Mouse (Mus musculus): ENCODE results near the gene Med4. TPM values are rescaled to one million over a fixed set of nuclear protein-coding genes. Genes with fewer than 3 reads are reported as not detected.
A peak's percentile ranks its signal among the peaks of the same experiment; 100 is the strongest.

Gene Med4
- polyA plus RNA-seq, 1 experiment from 2014 or later, result 105 TPM

DNA sequence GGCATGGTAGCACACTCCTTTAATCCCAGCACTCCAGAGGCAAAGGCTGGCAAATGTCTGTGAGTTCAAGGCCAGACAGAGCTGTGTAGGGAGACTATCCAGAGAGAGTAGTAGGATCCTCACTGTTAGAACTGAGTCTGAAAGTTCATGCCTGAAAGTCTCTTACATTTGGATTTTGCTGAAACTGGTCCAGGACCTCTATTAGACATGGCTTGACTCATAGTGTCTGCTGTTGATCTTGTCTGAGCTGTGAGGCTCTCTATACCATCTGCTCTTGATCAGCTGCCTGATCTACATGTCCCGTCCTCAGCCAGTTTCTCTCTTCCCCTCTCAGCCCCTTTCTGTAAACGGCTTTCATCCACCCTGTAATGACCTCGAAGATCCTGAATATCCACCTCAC, 31.5 kb upstream of the Med4 start:
- 64% methylated on average over 3 of the region's 3 CpGs for WGBS
- no peak for ATAC-seq (ENCODE audit: low FRiP score, low read depth)

GRCm38 (mm10) chr14:73479771-73480170, 30.1 kb upstream of the Med4 start:
- no peak overlapping the region for H3K4me3 ChIP-seq
- 85% methylated on average over 1 of the region's 1 CpGs for WGBS
- H3K9me3 ChIP-seq, result no peaks in the 10 kb centered on the region
- no peaks in the 10 kb centered on the region for H3K36me3 ChIP-seq
- no peak overlapping the region for H3K4me2 ChIP-seq (replicated peaks)
- H3K9ac ChIP-seq, result no peak overlapping the region
- H3K27me3 ChIP-seq, result no peaks in the 10 kb centered on the region
- no peak for ATAC-seq (ENCODE audit: low FRiP score, low read depth)
- no peak overlapping the region for H3K27ac ChIP-seq
- peaks cover 29% of the 10 kb centered on the region for H3K4me1 ChIP-seq

More for the DNA sequence above, 31.5 kb upstream of the Med4 start:
- H3K9me3 ChIP-seq, result no peaks in the 10 kb centered on the region
- H3K27ac ChIP-seq, result no peak overlapping the region
- no peak overlapping the region for H3K4me3 ChIP-seq
- H3K36me3 ChIP-seq, result no peaks in the 10 kb centered on the region
- no peaks in the 10 kb centered on the region for H3K27me3 ChIP-seq
- peaks cover 37% of the 10 kb centered on the region for H3K4me1 ChIP-seq
- no peak overlapping the region for H3K4me2 ChIP-seq (replicated peaks)
- H3K9ac ChIP-seq, result no peak overlapping the region

DNA sequence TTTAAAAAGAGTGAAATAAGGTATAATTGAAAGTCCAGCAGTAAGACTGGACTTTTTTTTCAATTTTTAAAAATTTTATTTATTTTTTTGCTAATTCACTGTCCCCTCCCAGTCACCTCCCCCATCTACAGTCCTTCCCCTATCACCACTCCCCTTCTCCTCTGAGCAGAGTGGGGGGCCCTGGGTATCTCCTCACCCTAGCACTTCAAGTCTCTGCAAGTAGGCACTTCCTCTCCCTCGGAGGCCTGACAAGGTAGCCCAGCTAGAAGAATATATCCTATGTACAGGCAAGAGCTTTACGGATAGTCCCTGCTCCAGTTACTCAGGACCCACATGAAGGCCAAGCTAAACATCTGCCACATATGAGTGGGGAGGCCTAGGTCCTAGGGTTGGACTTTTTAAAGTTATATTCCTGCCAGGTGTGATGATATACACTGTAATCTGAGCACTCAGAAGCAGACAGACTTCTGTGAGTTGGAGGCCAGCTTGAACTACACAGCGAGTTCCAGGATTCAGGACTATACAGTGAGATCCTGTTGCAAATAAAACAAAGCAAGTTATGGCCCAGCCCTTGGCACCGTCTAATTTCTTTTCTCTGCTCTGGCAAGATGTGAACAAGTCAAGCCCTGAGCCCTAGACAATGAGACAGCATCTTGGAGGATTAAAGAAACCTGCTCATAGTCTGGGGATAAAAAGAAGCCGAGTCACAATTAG, 26.2 kb upstream of the Med4 start:
- H3K36me3 ChIP-seq, result no peaks in the 10 kb centered on the region
- no peak overlapping the region for H3K4me2 ChIP-seq (replicated peaks)
- H3K27me3 ChIP-seq, result no peaks in the 10 kb centered on the region
- peaks cover 14% of the 10 kb centered on the region for H3K4me1 ChIP-seq
- no peak overlapping the region for H3K9ac ChIP-seq
- H3K9me3 ChIP-seq, result no peaks in the 10 kb centered on the region
- 64% methylated on average over 5 of the region's 5 CpGs for WGBS
- H3K4me3 ChIP-seq, result no peak overlapping the region
- ATAC-seq (ENCODE audit: low FRiP score, low read depth), result peak; percentile 48
- H3K27ac ChIP-seq, result peak overlapping the region; percentile 22; the same call in 1 of the 2 replicates

DNA sequence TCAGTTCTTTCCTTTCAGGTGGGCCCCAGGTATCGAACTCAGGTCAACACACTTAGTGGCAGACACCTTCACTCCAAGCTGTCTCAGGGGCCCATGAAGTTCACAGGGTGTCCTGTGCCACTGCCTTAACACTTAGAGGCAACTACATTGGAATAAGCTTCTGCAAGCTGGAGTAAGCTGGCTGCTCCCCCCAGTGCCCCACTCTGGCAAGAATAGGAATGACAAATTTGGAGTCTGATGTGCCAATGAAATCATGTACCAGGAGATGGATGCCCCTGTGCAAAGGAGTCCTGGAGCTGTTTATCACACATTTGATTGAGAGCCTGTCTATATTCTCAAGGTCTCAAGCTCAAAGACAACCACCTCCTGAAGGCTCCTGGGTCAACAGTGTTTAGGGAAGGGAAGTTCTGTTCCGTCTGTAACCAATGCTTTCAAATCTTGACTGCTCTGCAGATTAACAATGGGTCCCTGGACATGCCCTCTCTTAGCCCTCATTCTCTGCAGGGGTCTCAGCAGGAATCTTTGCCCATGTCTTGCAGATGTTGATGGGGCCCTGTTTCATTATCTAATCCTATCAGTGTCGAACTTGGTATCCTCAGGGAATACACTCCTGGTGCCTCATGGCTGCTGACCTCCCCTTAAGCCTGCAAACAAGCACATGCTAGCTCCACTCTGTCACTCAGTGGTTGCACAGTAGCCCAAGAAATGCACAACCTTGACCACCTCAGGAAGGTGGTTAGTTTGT, 25.3 kb upstream of the Med4 start:
- no peak for ATAC-seq (ENCODE audit: low FRiP score, low read depth)
- peaks cover 14% of the 10 kb centered on the region for H3K4me1 ChIP-seq
- no peaks in the 10 kb centered on the region for H3K27me3 ChIP-seq
- no peak overlapping the region for H3K4me3 ChIP-seq
- H3K36me3 ChIP-seq, result no peaks in the 10 kb centered on the region
- H3K27ac ChIP-seq, result no peak overlapping the region
- no peak overlapping the region for H3K4me2 ChIP-seq (replicated peaks)
- no peaks in the 10 kb centered on the region for H3K9me3 ChIP-seq
- no peak overlapping the region for H3K9ac ChIP-seq
- WGBS, result 64% methylated on average over 3 of the region's 3 CpGs

DNA sequence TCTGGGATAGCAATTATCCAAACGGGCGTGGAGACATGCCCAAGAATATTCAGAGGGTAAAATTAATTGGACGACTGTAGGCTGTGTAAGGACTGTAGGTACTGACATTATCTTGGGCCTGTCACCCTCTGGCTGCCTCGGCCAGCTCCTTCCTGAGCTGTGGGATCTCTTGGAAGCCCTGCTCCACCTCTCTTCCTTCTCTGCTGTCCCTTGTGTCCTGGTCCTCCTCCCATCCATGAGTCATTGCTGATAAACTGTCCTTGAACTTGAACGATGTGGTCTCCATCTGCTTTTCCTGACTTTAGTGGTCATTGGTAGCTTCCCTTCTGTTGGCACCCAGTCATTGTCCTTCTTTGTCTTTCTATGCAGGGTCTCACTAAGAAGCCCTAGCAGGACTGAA, 23.2 kb upstream of the Med4 start:
- Histone ChIP-seq H3K4me1 (peaks cover 13% of the 10 kb centered on the region), H3K9me3 (peaks cover 4% of the 10 kb centered on the region; the same call in 1 of the 2 replicates), H3K27me3 (no peaks in the 10 kb centered on the region), H3K4me3 (no peak overlapping the region), H3K4me2 (replicated peaks) (no peak overlapping the region), H3K36me3 (no peaks in the 10 kb centered on the region), H3K27ac (no peak overlapping the region), H3K9ac (no peak overlapping the region)
- no peak for ATAC-seq (ENCODE audit: low FRiP score, low read depth)
- WGBS, result 84% methylated on average over 5 of the region's 5 CpGs

DNA sequence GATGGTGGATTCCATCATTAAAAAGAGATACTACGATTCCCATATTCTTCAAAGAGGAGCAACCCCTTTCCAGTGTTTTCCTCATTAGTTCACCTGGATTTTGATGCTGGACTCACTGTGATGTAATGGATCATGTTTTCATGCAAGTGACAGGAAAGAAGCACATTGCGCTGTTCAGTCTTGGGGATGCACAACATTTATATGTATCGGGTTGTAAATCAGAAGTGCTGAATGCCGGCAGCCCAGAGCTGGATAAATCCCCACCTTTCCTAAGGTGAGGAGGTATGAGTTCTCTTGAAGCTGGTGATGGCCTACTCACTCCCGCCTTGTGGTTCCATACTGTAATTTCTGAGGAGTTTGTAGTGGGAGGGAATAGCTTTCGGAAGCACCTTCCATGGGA, 16.5 kb upstream of the Med4 start:
- Histone ChIP-seq H3K36me3 (no peaks in the 10 kb centered on the region), H3K27ac (no peak overlapping the region), H3K4me1 (no peaks in the 10 kb centered on the region), H3K4me3 (no peak overlapping the region), H3K9me3 (peaks cover 4% of the 10 kb centered on the region; the same call in 1 of the 2 replicates), H3K9ac (no peak overlapping the region), H3K4me2 (replicated peaks) (no peak overlapping the region), H3K27me3 (no peaks in the 10 kb centered on the region)
- 91% methylated on average over 6 of the region's 6 CpGs for WGBS
- no peak for ATAC-seq (ENCODE audit: low FRiP score, low read depth)

GRCm38 (mm10) chr14:73494122-73494521, 15.7 kb upstream of the Med4 start:
- Histone ChIP-seq H3K4me1 (no peaks in the 10 kb centered on the region), H3K27me3 (no peaks in the 10 kb centered on the region), H3K4me2 (replicated peaks) (no peak overlapping the region), H3K27ac (no peak overlapping the region), H3K9ac (no peak overlapping the region), H3K36me3 (no peaks in the 10 kb centered on the region), H3K9me3 (peaks cover 4% of the 10 kb centered on the region; the same call in 1 of the 2 replicates), H3K4me3 (no peak overlapping the region)
- WGBS, result 82% methylated on average over 6 of the region's 6 CpGs
- no peak for ATAC-seq (ENCODE audit: low FRiP score, low read depth)

DNA sequence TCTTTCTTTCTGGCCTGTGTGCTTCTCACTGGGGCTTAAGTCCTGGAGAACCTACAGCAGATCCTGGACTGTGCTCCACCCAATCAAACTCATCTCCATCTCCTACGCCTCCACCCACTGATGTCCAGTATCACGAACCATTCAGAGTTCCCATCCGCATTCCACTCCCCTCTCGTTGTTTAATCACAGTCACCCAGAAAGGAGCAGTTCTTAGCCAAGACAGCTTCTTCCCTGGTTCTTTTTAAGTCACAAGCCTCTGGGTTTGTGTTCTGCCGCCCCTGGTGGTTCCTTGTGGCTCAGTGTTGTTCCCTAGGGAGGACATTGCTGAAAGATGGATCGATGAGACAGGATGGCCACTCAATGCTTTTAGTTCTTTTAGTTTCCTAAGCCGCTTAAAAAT, 14.1 kb upstream of the Med4 start:
- 77% methylated on average over 7 of the region's 7 CpGs for WGBS
- no peak for ATAC-seq (ENCODE audit: low FRiP score, low read depth)
- H3K9ac ChIP-seq, result no peak overlapping the region
- no peak overlapping the region for H3K4me3 ChIP-seq
- H3K27me3 ChIP-seq, result no peaks in the 10 kb centered on the region
- H3K4me1 ChIP-seq, result no peaks in the 10 kb centered on the region
- H3K4me2 ChIP-seq (replicated peaks), result no peak overlapping the region
- H3K36me3 ChIP-seq, result no peaks in the 10 kb centered on the region
- peaks cover 4% of the 10 kb centered on the region; the same call in 1 of the 2 replicates for H3K9me3 ChIP-seq
- H3K27ac ChIP-seq, result no peak overlapping the region

DNA sequence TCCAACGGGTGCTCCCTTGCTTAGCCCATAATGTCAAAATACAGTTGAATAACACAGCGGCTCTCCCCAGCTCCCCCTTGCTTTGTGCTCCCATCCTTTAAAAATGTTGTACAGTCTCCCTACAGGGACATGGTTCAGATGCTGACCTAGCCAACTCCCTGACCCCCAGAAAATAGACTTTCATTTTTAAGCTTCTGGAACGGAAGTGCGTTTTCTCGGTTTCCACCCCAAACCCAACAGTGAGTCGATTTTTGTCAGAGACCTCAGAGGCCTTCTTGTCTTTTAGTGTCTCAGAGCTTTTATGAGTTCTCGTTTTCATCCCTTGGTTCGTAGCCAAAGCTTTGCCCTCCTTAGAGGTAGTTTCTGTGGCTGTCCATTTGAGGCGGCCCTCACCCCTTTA, 8.5 kb upstream of the Med4 start:
- Histone ChIP-seq H3K27me3 (no peaks in the 10 kb centered on the region), H3K9me3 (no peaks in the 10 kb centered on the region), H3K4me2 (replicated peaks) (no peak overlapping the region), H3K4me1 (peaks cover 24% of the 10 kb centered on the region), H3K4me3 (no peak overlapping the region), H3K9ac (no peak overlapping the region), H3K27ac (no peak overlapping the region), H3K36me3 (no peaks in the 10 kb centered on the region)
- no peak for ATAC-seq (ENCODE audit: low FRiP score, low read depth)
- WGBS, result 87% methylated on average over 9 of the region's 9 CpGs

DNA sequence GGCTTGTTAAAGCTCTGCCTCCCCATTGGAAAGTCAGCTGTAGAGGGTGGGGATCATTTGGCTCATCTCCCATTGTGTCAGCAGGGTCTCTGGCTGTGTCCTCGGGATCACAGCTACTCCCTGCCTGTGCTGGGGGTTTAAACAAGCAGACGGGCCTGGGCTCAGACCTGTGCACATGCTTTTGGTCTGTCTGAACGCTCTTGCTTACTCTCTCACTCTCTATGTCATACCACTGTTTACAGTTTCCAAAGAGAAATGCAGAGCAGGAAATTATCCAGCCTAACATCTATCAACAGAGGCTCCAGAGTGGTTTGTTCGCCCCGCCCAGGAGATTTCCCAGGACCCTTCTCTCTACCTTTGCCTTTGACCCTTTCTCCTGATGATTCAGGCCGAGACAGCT, 8.1 kb upstream of the Med4 start:
- ATAC-seq (ENCODE audit: low FRiP score, low read depth), result no peak
- Histone ChIP-seq H3K4me1 (peaks cover 24% of the 10 kb centered on the region), H3K4me3 (no peak overlapping the region), H3K27me3 (no peaks in the 10 kb centered on the region), H3K9me3 (no peaks in the 10 kb centered on the region), H3K9ac (no peak overlapping the region), H3K36me3 (no peaks in the 10 kb centered on the region), H3K27ac (no peak overlapping the region), H3K4me2 (replicated peaks) (no peak overlapping the region)
- 76% methylated on average over 6 of the region's 6 CpGs for WGBS

DNA sequence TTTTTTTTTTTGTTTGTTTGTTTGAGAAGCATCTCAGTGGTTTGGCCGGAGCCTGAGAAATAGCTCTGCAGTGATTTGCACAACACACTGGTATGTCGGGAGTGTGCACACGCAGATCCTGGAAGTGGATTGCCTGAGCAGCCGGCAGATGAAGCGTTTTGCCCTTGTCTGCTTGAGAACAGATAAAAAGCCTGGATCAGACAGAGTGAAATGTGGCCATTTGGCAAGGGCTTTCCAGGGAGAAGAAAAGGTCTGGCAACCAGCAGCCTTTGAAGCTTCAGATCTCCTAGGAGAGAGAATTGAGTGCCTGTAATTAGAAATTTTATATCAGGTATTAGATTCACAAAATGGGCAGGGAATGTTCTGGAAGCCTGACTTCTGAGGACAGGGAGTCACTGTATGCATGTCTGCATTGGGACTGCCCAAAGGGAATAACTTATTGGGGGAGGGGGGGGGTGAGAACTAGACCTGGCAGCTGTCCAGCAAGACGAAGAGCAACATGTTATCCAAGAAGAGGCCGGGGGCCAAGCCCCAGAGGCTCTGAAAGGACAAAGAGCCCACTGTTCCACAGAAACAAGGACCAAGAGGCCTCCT, 7.1 kb upstream of the Med4 start:
- H3K4me2 ChIP-seq (replicated peaks), result no peak overlapping the region
- no peak for ATAC-seq (ENCODE audit: low FRiP score, low read depth)
- no peaks in the 10 kb centered on the region for H3K36me3 ChIP-seq
- H3K9ac ChIP-seq, result no peak overlapping the region
- no peak overlapping the region for H3K4me3 ChIP-seq
- 31% methylated on average over 7 of the region's 7 CpGs for WGBS
- no peaks in the 10 kb centered on the region for H3K9me3 ChIP-seq
- H3K27ac ChIP-seq, result peak overlapping the region; percentile 22; the same call in 1 of the 2 replicates
- no peaks in the 10 kb centered on the region for H3K27me3 ChIP-seq
- peaks cover 24% of the 10 kb centered on the region for H3K4me1 ChIP-seq

GRCm38 (mm10) chr14:73503237-73503933, 6.4 kb upstream of the Med4 start:
- Histone ChIP-seq H3K36me3 (no peaks in the 10 kb centered on the region), H3K27ac (peak overlapping the region; percentile 22; the same call in 1 of the 2 replicates), H3K27me3 (no peaks in the 10 kb centered on the region), H3K4me2 (replicated peaks) (no peak overlapping the region), H3K4me3 (no peak overlapping the region), H3K9ac (no peak overlapping the region), H3K9me3 (no peaks in the 10 kb centered on the region), H3K4me1 (peaks cover 24% of the 10 kb centered on the region)
- WGBS, result 73% methylated on average over 13 of the region's 13 CpGs
- no peak for ATAC-seq (ENCODE audit: low FRiP score, low read depth)
